Mouse (Mus musculus): ENCODE measurements at regions not wholly inside any gene's neighbourhood (a gene's known extent, or its start where the extent isn't known, plus 50 kb on each side); places are given as distances from the start of the nearest gene placed in this dataset.

DNA sequence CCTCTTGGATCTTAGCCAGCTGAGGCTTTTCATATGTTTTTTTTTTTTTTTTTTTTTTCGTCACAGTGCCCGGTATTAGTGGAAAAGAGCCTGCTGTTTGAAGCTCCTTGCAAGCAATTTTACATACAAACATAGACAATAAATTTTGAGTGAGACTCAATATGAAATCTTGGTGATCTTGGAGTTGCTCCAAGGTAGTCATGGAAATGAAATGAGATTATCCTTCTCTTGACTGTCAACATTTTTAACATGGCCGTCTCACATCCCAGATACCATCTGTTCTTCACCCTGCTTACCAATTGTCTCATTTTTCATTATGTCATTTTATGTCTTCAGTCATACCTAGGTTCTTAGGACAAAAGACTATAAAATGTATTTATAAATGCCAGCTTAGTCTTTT, 971.4 kb upstream of the Lrrn3 start:
- peak; percentile 77 for DNase-seq (ENCODE audit: low read depth)
- no peak for TF ChIP-seq POLR2A (IDR thresholded peaks at IDR 0.05; ENCODE audit: borderline replicate concordance, extremely low read depth, insufficient read depth, insufficient read length, poor library complexity, severe bottlenecking)

GRCm38 (mm10) chr12:42435616-42436015, 949.4 kb upstream of the Lrrn3 start:
- DNase-seq (ENCODE audit: low read depth) = no peak
- no peak for TF ChIP-seq POLR2A (IDR thresholded peaks at IDR 0.05; ENCODE audit: borderline replicate concordance, extremely low read depth, insufficient read depth, insufficient read length, poor library complexity, severe bottlenecking)
- TF ChIP-seq CTCF (IDR thresholded peaks at IDR 0.05; ENCODE audit: borderline replicate concordance, extremely low read depth, insufficient read depth, insufficient read length) = no peak

GRCm38 (mm10) chr12:42427470-42427869, 941.2 kb upstream of the Lrrn3 start:
- TF ChIP-seq POLR2A (IDR thresholded peaks at IDR 0.05; ENCODE audit: borderline replicate concordance, extremely low read depth, insufficient read depth, insufficient read length, poor library complexity, severe bottlenecking) (no peak), CTCF (IDR thresholded peaks at IDR 0.05; ENCODE audit: borderline replicate concordance, extremely low read depth, insufficient read depth, insufficient read length) (no peak)
- peak; percentile 76 for DNase-seq (ENCODE audit: low read depth)
